Mouse (Mus musculus): Measurements from ENCODE around the gene Cab39l.

- TF ChIP-seq POLR2A (IDR thresholded peaks at IDR 0.05; ENCODE audit: low read depth, low read length) (no peak), CTCF (IDR thresholded peaks at IDR 0.05; ENCODE audit: extremely low read depth, insufficient read depth, insufficient read length, insufficient replicate concordance) (no peak)
Observed at GRCm38 (mm10) chr14:59440039-59440438, 733 bp upstream of the Cab39l start.
